Mouse (Mus musculus) liver, embryonic 14.5 days (tissue): Measurements from ENCODE around the gene Scel. TPM values are rescaled to one million over a fixed set of nuclear protein-coding genes. Genes with fewer than 3 reads are reported as not detected.

Experiments
- ATAC-seq: fragments of 200-750 bp; cut with Nextera tagmentation; 2 replicates; pipeline ENCODE4 v1.8.0; 2017; ENCODE audit warnings: moderate number of reproducible peaks, mild to moderate bottlenecking, moderate library complexity; ENCODE audit not compliant: insufficient read depth
- DNase-seq, 3 experiments: peaks; one replicate each; pipeline ENCODE4 v3.0.0-alpha.2; 2012 to 2013; ENCODE audit warnings: low read depth in 3 of 3, low spot score in 3 of 3
- H3K27ac ChIP-seq: fragments of 300-500 bp; sonication (generic); 2 replicates; pipeline ENCODE4 v1.5.1; 2014; ENCODE audit warnings: moderate library complexity, mild to moderate bottlenecking, control low read depth, inconsistent platforms
- H3K27me3 ChIP-seq: fragments of 300-500 bp; sonication (generic); 2 replicates; pipeline ENCODE4 v1.6.1; 2014; ENCODE audit warnings: mild to moderate bottlenecking, low read length, moderate library complexity; ENCODE audit not compliant: control insufficient read depth, insufficient read depth
- H3K36me3 ChIP-seq: fragments of 300-500 bp; sonication (generic); replicated peaks from 2 replicates; pipeline ENCODE4 v1.6.1; 2014; ENCODE audit warnings: low read depth; ENCODE audit not compliant: control insufficient read depth, insufficient read depth
- H3K4me1 ChIP-seq, 2 experiments: fragments of 200-500 bp in 1 of 2; fragments of 300-500 bp in 1 of 2; sonication (generic) in 1 of 2; replicated peaks; 2 replicates each; pipeline ENCODE4 v1.6.1; 2012 to 2014; ENCODE audit warnings: antibody characterized with exemption in 1 of 2, inconsistent platforms in 1 of 2, low read length in 1 of 2; ENCODE audit not compliant: control insufficient read depth in 2 of 2, insufficient read depth in 2 of 2
- H3K4me2 ChIP-seq: fragments of 300-500 bp; sonication (generic); 2 replicates; pipeline ENCODE4 v1.6.1; 2014; ENCODE audit warnings: low read depth, mild to moderate bottlenecking, control low read depth, moderate library complexity
- H3K4me3 ChIP-seq, 2 experiments: fragments of 200-500 bp in 1 of 2; fragments of 300-500 bp in 1 of 2; sonication (generic) in 1 of 2; 2 replicates each; pipeline ENCODE4 v1.5.1; 2012 to 2014; ENCODE audit warnings: low read depth in 2 of 2, low read length in 2 of 2, mild to moderate bottlenecking in 2 of 2, control low read depth in 1 of 2, inconsistent platforms in 1 of 2, moderate library complexity in 1 of 2; ENCODE audit not compliant: insufficient read depth in 1 of 2
- H3K9ac ChIP-seq: fragments of 300-500 bp; sonication (generic); replicated peaks from 2 replicates; pipeline ENCODE4 v1.6.1; 2014; ENCODE audit warnings: mild to moderate bottlenecking, control low read depth, moderate library complexity
- H3K9me3 ChIP-seq: fragments of 300-500 bp; sonication (generic); 2 replicates; pipeline ENCODE4 v1.6.1; 2016; ENCODE audit warnings: low read length, mixed read lengths; ENCODE audit not compliant: control insufficient read depth
- CTCF ChIP-seq: IDR thresholded peaks from 2 replicates; pipeline ENCODE4 v1.5.1; 2016; ENCODE audit warnings: antibody characterized with exemption, low read depth, control low read depth
- EP300 ChIP-seq: IDR thresholded peaks from 2 replicates; pipeline ENCODE4 v1.6.1; 2016; ENCODE audit warnings: antibody characterized with exemption, low read depth
- WGBS: fragments of 180-500 bp; shearing (Covaris S2); extraction: QIAGEN DNeasy Blood & Tissue Kit; methylation state at CpG from one replicate; pipeline ENCODE4 v1.1.7; 2014; ENCODE audit not compliant: insufficient replicate concordance; 5-methylcytosine and 5-hydroxymethylcytosine counted together
- polyA plus RNA-seq, 2 experiments: library from polyadenylated mRNA; depleted of rRNA in 1 of 2; stranded (reverse) in 1 of 2; unstranded in 1 of 2; fragments of >200 nt; fragmentation: Nextera tagmentation in 1 of 2; extraction: Ambion mirVana in 1 of 2; gene quantifications; 2 replicates each; pipeline versions ENCODE4 v1.2.1 to v1.2.3; 2012 to 2014

Scel gene
- polyA plus RNA-seq, 2 experiments, result 0.06 to 0.08 TPM

GRCm38 (mm10) chr14:103531722-103532341, 18.7 kb downstream of the Scel start:
- no peak for DNase-seq
- WGBS, result 73% methylated on average over 11 of the region's 11 CpGs
- no peak overlapping the region for H3K4me2 ChIP-seq
- H3K9ac ChIP-seq, result no peak overlapping the region
- no peak for TF ChIP-seq CTCF
- H3K4me1 ChIP-seq, result no peaks in the 10 kb centered on the region
- no peaks in the 10 kb centered on the region for H3K9me3 ChIP-seq
- no peaks in the 10 kb centered on the region for H3K27me3 ChIP-seq
- ATAC-seq, result no peak
- no peak overlapping the region for H3K27ac ChIP-seq
- H3K4me3 ChIP-seq, result no peak overlapping the region
- H3K36me3 ChIP-seq, result no peaks in the 10 kb centered on the region

GRCm38 (mm10) chr14:103535511-103536024, 22.4 kb downstream of the Scel start:
- H3K27ac ChIP-seq, result no peak overlapping the region
- H3K4me1 ChIP-seq, result no peaks in the 10 kb centered on the region
- H3K9me3 ChIP-seq, result no peaks in the 10 kb centered on the region
- no peaks in the 10 kb centered on the region for H3K36me3 ChIP-seq
- no peak overlapping the region for H3K9ac ChIP-seq
- TF ChIP-seq CTCF, result no peak
- TF ChIP-seq EP300, result no peak
- no peak for ATAC-seq
- H3K4me2 ChIP-seq, result no peak overlapping the region
- DNase-seq, result no peak
- H3K27me3 ChIP-seq, result no peaks in the 10 kb centered on the region
- WGBS, result 56% methylated on average over 8 of the region's 8 CpGs
- H3K4me3 ChIP-seq, result no peak overlapping the region

DNA sequence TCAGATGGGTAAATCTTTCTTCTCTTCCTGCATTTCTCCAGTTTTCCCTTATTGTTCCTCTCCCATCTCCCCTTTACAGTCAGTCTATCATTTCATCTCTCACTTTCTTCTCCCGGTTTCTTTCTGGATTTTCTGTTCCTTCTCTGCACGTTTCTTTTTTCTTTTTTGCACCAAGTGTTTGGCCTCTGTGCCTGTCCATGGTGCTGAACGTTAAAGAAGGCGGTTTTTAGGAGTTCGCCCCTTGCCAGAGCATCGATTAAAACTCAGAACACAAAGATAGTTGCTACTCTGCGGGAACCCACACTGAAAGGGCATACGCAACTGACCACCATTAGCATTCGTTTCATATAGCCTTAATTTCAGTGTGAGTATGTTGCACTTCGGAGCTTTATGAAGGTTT, 23.2 kb downstream of the Scel start:
- peak in 1 of 3 experiments; percentile 10 for DNase-seq
- Histone ChIP-seq H3K4me2 (no peak overlapping the region), H3K9me3 (no peaks in the 10 kb centered on the region), H3K9ac (no peak overlapping the region), H3K36me3 (no peaks in the 10 kb centered on the region), H3K4me1 (no peaks in the 10 kb centered on the region), H3K4me3 (no peak overlapping the region), H3K27ac (no peak overlapping the region), H3K27me3 (no peaks in the 10 kb centered on the region)
- ATAC-seq, result no peak
- 32% methylated on average over 10 of the region's 10 CpGs for WGBS
- TF ChIP-seq EP300 (no peak), CTCF (no peak)

DNA sequence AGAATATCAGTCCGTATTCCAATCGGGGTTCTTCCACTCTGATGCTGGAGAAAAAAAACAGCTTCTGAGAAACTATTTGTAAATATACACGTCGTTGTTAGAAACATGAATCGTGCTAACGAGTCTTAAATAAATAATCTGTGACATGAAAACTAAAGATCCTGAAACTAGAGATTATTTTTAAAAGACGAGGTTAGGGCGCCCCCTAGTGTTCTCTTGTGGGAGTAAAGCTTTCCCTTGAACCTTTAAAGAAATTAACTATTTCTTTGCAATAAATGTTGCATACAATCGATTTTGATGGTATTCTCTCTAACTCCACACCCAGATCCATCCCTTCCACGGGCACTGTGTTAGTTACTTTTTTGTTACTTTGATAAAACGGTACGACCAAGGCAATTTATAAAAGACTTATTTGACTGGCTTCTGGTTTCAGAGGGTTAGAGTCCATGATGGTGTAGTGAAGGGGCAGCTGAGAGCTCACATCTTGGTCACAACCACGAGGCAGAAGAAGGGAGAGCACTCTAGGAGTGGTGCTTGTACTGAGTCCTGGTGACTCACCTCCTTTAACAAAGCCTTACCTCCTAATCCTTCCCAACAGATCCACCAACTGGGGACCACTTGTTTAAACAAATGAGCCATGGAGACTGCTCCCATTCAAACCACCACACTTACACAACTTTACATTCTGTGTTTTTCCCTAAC, 24.4 kb downstream of the Scel start:
- Histone ChIP-seq H3K9ac (no peak overlapping the region), H3K27me3 (no peaks in the 10 kb centered on the region), H3K36me3 (no peaks in the 10 kb centered on the region), H3K4me1 (no peaks in the 10 kb centered on the region), H3K4me3 (no peak overlapping the region), H3K4me2 (no peak overlapping the region), H3K27ac (no peak overlapping the region), H3K9me3 (no peaks in the 10 kb centered on the region)
- 14% methylated on average over 13 of the region's 13 CpGs for WGBS
- ATAC-seq (no peak), DNase-seq (peak in 2 of 3 experiments; percentile 9 to 26)
- TF ChIP-seq EP300, result no peak
- peak; percentile 47; the same call in 1 of the 2 replicates for TF ChIP-seq CTCF

DNA sequence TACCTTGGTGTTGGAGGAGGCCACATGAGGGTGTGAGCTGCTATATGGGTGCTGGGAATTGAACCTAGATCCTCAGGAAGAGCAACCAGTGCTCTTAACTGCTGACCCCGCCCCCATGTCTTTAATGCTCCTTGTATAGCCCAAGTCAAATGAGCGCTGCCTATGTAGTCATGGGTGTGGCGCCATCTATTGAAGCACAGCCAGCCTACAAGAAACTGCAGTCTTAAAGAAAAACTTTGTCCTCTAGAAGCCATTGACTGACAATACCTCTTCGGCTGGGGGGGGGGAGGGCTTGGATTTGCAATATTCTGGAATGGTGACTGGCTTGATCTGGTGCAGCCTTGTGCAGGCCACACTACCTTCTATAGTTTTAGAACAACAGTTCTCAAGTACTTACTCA, 26.7 kb downstream of the Scel start:
- Histone ChIP-seq H3K4me1 (no peaks in the 10 kb centered on the region), H3K9me3 (no peaks in the 10 kb centered on the region), H3K9ac (no peak overlapping the region), H3K36me3 (no peaks in the 10 kb centered on the region), H3K4me2 (no peak overlapping the region), H3K27ac (no peak overlapping the region), H3K4me3 (no peak overlapping the region), H3K27me3 (no peaks in the 10 kb centered on the region)
- no peak for ATAC-seq
- DNase-seq, result no peak
- WGBS, result 40% methylated on average over 4 of the region's 4 CpGs
- TF ChIP-seq EP300, result no peak
- TF ChIP-seq CTCF, result no peak
